ENCODE assay signal across 8 mouse cellular contexts in genomic region chr17:24209043-24209915, GRCm38 (mm10). TPM values are rescaled to one million over a fixed set of nuclear protein-coding genes. Genes with fewer than 3 reads are reported as not detected.
DNase-seq lines count a peak whose midpoint lies in the region; ATAC-seq and TF ChIP-seq lines count a peak whose summit lies in the region.

Gene Ntn3, minus strand, starts transcription at chr17:24209531.

- peak within 1 kb of the TSS; percentile 90 for H3K4me2 ChIP-seq in embryonic facial prominence, embryonic 15.5 days (replicated peaks)
- H3K4me2 ChIP-seq in heart, postnatal 0 days (ENCODE audit: low read depth, low read length) = peak within 1 kb of the TSS; percentile 71

- no peak for ATAC-seq in frontal cortex, adult (ENCODE audit: low TSS enrichment)
- peak; percentile 84 for ATAC-seq in embryonic facial prominence, embryonic 15.5 days (ENCODE audit: insufficient number of reproducible peaks, low FRiP score, low TSS enrichment, low read depth)
- peak; percentile 19; the same call in 1 of the 2 replicates for ATAC-seq in heart, postnatal 0 days (ENCODE audit: insufficient read depth, low read depth)
- ATAC-seq in megakaryocyte-erythroid progenitor cell, adult 5-6 weeks (replicated peaks; ENCODE audit: low FRiP score, low TSS enrichment, poor library complexity, severe bottlenecking) = peak; percentile 77

- DNase-seq in frontal cortex, postnatal 10 days (ENCODE audit: low spot score in 2 of 2) = peak; percentile 59 to 72
- peak; percentile 57 for DNase-seq in adrenal gland, postnatal 25 days
- no peak for DNase-seq in heart, postnatal 0 days (ENCODE audit: low spot score)
- DNase-seq in left cerebral cortex, postnatal 10 days (ENCODE audit: extremely low spot score in 1 of 2, low spot score in 2 of 2) = peak; percentile 44 to 84
- DNase-seq in spleen, postnatal 36 days (ENCODE audit: low spot score in 2 of 2) = peak; percentile 55 to 72

- peak within 1 kb of the TSS; percentile 72 for H3K4me3 ChIP-seq in embryonic facial prominence, embryonic 15.5 days (replicated peaks)
- peak within 1 kb of the TSS; percentile 39 for H3K4me3 ChIP-seq in heart, postnatal 0 days (ENCODE audit: low read depth, low read length)

- H3K9me3 ChIP-seq in embryonic facial prominence, embryonic 15.5 days (replicated peaks) = no peaks in the 10 kb centered on the region
- H3K9me3 ChIP-seq in heart, postnatal 0 days (replicated peaks; ENCODE audit: control insufficient read depth, low read length) = no peaks in the 10 kb centered on the region

- H3K4me1 ChIP-seq in embryonic facial prominence, embryonic 15.5 days = peaks cover 85% of the 10 kb centered on the region
- peaks cover 36% of the 10 kb centered on the region for H3K4me1 ChIP-seq in heart, postnatal 0 days (ENCODE audit: control insufficient read depth, insufficient read depth)

- no peaks in the 10 kb centered on the region for H3K36me3 ChIP-seq in embryonic facial prominence, embryonic 15.5 days
- H3K36me3 ChIP-seq in heart, postnatal 0 days (replicated peaks; ENCODE audit: control insufficient read depth, insufficient read depth, low read length) = no peaks in the 10 kb centered on the region

- H3K9ac ChIP-seq in embryonic facial prominence, embryonic 15.5 days = peak within 1 kb of the TSS; percentile 58
- peak within 1 kb of the TSS; percentile 49 for H3K9ac ChIP-seq in heart, postnatal 0 days (replicated peaks; ENCODE audit: low read depth, low read length)

- under 1% methylated on average over 41 of the region's 43 CpGs for WGBS in embryonic facial prominence, embryonic 15.5 days
- WGBS in heart, postnatal 0 days = 4% methylated on average over 32 of the region's 43 CpGs

- intact Hi-C loops in left cerebral cortex, postnatal 10 days (cut with DNase I) = loop anchor here (5.0 kb wide), 1 partner anchor 37 kb away; no protein-coding TSS in a partner anchor

- peak within 1 kb of the TSS; percentile 93 for H3K27ac ChIP-seq in embryonic facial prominence, embryonic 15.5 days (replicated peaks)
- no peak within 1 kb of the TSS for H3K27ac ChIP-seq in heart, postnatal 0 days (ENCODE audit: low read depth)

- TF ChIP-seq CTCF in heart, postnatal 0 days (IDR thresholded peaks at IDR 0.05; ENCODE audit: low read depth) = no peak

- no peak for TF ChIP-seq EP300 in heart, postnatal 0 days (IDR thresholded peaks at IDR 0.05; ENCODE audit: low read depth)

- H3K27me3 ChIP-seq in embryonic facial prominence, embryonic 15.5 days = no peaks in the 10 kb centered on the region
- H3K27me3 ChIP-seq in heart, postnatal 0 days (ENCODE audit: control insufficient read depth, insufficient read depth, low read length) = peaks cover 48% of the 10 kb centered on the region

RNA-seq across cellular contexts. Expression of gene Ntn3, which starts in this region (rescaled TPM):
- total RNA-seq in adrenal gland, postnatal 25 days (2021) = 2.0 and 2.5 TPM in 2 replicates
- polyA plus RNA-seq in embryonic facial prominence, embryonic 15.5 days (2015; fragmentation: Nextera tagmentation; extraction: Ambion mirVana) = 10.5 and 11.0 TPM in 2 replicates
- total RNA-seq in heart, postnatal 0 days (2014; rRNA removed; ENCODE audit: low replicate concordance) = 5.1 and 7.3 TPM in 2 replicates
- 0.59 and 0.74 TPM in 2 replicates for polyA plus RNA-seq in heart, postnatal 0 days (2015; fragmentation: Nextera tagmentation; extraction: Ambion mirVana)
- 10 to 100 TPM; 13.1 to 14.4 TPM for total RNA-seq in left cerebral cortex, postnatal 10 days (2021)
- 0.92 TPM in 2 replicates for total RNA-seq in megakaryocyte-erythroid progenitor cell, adult 5-6 weeks (2014; fragmentation: Nextera tagmentation)
- 0.19 and 0.38 TPM in 2 replicates for total RNA-seq in megakaryocyte-erythroid progenitor cell, adult 5-6 weeks (2017)

Comparison
In these comparisons a context has a peak if more than half of its experiments do, and no peak if none do; other contexts are left out.
1. Peak in ATAC-seq in megakaryocyte-erythroid progenitor cell, adult 5-6 weeks; RNA of the gene not detected or under 1 TPM.